Mouse (Mus musculus) heart, postnatal 0 days (tissue): ENCODE measurements around the gene Lama5.

Source experiments
- CTCF ChIP-seq: IDR thresholded peaks from 2 replicates; pipeline ENCODE4 v1.5.1; 2016; ENCODE audit warnings: antibody characterized with exemption, control low read depth, low read depth
- EP300 ChIP-seq: IDR thresholded peaks from 2 replicates; pipeline ENCODE4 v1.6.1; 2016; ENCODE audit warnings: antibody characterized with exemption, low read depth

DNA sequence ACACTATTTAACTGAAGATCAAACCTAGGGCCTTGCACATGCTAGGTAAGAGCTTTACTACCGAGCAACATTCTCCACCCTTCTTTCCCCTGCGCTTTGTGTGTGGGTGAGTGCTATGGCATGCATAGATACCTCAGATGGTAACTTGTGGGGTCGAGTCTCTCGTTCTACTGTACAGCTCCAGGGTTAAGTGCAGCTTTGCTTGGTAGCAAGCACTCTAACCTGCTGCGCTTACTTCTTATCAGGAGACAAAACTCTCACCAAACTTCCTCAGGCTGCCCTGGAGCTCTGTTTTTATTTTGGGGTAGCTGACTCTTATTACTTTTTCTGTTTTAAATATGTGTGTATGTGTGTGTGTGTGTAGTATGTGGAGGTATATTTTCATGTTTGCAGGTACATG lies 90.2 kb downstream of the Lama5 start:
- TF ChIP-seq CTCF (no peak), EP300 (no peak)
